Mouse (Mus musculus) liver, embryonic 12.5 days (tissue): ENCODE results near the gene Dlg2. TPM values are rescaled to one million over a fixed set of nuclear protein-coding genes. Genes with fewer than 3 reads are reported as not detected.

Experiments used
- ATAC-seq: fragments of 200-750 bp; cut with Nextera tagmentation; 2 replicates; pipeline ENCODE4 v1.8.0; 2017; ENCODE audit warnings: moderate number of reproducible peaks, mild to moderate bottlenecking, moderate library complexity
- H3K27ac ChIP-seq: fragments of 300-500 bp; sonication (generic); 2 replicates; pipeline ENCODE4 v1.5.1; 2016; ENCODE audit warnings: mild to moderate bottlenecking
- H3K27me3 ChIP-seq: fragments of 300-500 bp; sonication (generic); replicated peaks from 2 replicates; pipeline ENCODE4 v1.6.1; 2016; ENCODE audit warnings: mild to moderate bottlenecking, moderate library complexity
- H3K36me3 ChIP-seq: fragments of 300-500 bp; sonication (generic); 2 replicates; pipeline ENCODE4 v1.6.1; 2016; ENCODE audit warnings: mild to moderate bottlenecking, moderate library complexity
- H3K4me1 ChIP-seq: fragments of 300-500 bp; sonication (generic); 2 replicates; pipeline ENCODE4 v1.6.1; 2016
- H3K4me2 ChIP-seq: fragments of 300-500 bp; sonication (generic); 2 replicates; pipeline ENCODE4 v1.6.1; 2016; ENCODE audit warnings: mild to moderate bottlenecking, moderate library complexity
- H3K4me3 ChIP-seq: fragments of 300-500 bp; sonication (generic); 2 replicates; pipeline ENCODE4 v1.5.1; 2016; ENCODE audit warnings: mild to moderate bottlenecking, moderate library complexity
- H3K9ac ChIP-seq: fragments of 300-500 bp; sonication (generic); 2 replicates; pipeline ENCODE4 v1.6.1; 2016; ENCODE audit warnings: mild to moderate bottlenecking, moderate library complexity
- H3K9me3 ChIP-seq: fragments of 300-500 bp; sonication (generic); replicated peaks from 2 replicates; pipeline ENCODE4 v1.6.1; 2016; ENCODE audit warnings: mild to moderate bottlenecking, moderate library complexity
- WGBS: fragments of 180-500 bp; shearing (Covaris S2); methylation state at CpG from one replicate; pipeline ENCODE4 v1.1.7; 2016; ENCODE audit not compliant: insufficient replicate concordance; 5-methylcytosine and 5-hydroxymethylcytosine counted together
- polyA plus RNA-seq: library from polyadenylated mRNA; unstranded; fragments of >200 nt; fragmentation: Nextera tagmentation; extraction: Ambion mirVana; gene quantifications from 2 replicates; pipeline ENCODE4 v1.2.1, GENCODE M21; 2016

Dlg2 gene
- polyA plus RNA-seq, 1 experiment from 2014 or later, result 1.1 TPM

DNA sequence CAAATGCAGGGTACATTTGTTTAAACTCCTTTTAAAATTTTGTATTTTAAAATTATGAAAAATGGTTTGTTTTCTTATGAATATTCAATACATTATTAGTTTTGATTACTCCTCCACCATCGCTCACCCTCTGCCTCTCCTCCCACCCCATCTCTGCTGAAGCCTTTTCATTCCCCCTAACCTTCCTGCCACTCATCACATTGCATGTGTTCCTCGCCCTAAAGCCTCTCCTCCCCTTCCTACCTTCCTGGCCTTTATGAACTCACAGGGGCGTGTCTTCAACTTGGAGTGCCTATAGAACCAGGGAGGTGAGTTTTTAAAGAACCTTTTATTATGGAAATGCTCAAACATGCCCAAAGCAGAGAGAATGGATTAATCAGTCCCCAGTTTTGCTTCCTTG, 921.4 kb downstream of the Dlg2 start:
- H3K27me3 ChIP-seq, result no peaks in the 10 kb centered on the region
- no peaks in the 10 kb centered on the region for H3K4me1 ChIP-seq
- no peak overlapping the region for H3K27ac ChIP-seq
- no peaks in the 10 kb centered on the region for H3K9me3 ChIP-seq
- ATAC-seq, result no peak
- H3K9ac ChIP-seq, result no peak overlapping the region
- 40% methylated on average over 3 of the region's 3 CpGs for WGBS
- H3K4me3 ChIP-seq, result no peak overlapping the region
- no peaks in the 10 kb centered on the region for H3K36me3 ChIP-seq
- H3K4me2 ChIP-seq, result no peak overlapping the region

DNA sequence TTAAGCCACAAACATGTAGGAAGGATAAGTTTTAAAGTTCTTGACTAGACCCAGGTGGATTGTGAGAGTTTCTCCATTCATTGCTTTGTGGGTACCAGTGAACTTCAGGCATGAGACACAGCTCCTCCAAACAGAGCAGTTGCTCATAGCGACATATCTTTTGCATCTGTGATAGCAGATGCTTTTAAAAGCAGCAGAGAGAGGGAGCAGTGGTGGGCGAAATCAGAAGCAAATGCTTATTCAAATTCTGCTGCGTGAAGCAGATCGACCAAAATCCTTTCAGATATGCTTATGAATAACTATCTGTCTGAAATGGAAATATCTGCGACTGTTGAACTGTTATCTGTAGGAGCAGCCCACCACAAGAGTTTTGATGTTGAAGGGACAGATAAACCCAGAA, 935.6 kb downstream of the Dlg2 start:
- H3K27me3 ChIP-seq, result no peaks in the 10 kb centered on the region
- no peaks in the 10 kb centered on the region for H3K36me3 ChIP-seq
- H3K4me3 ChIP-seq, result no peak overlapping the region
- H3K9me3 ChIP-seq, result no peaks in the 10 kb centered on the region
- no peaks in the 10 kb centered on the region for H3K4me1 ChIP-seq
- ATAC-seq, result no peak
- H3K9ac ChIP-seq, result no peak overlapping the region
- H3K27ac ChIP-seq, result no peak overlapping the region
- 64% methylated on average over 5 of the region's 5 CpGs for WGBS
- H3K4me2 ChIP-seq, result no peak overlapping the region

DNA sequence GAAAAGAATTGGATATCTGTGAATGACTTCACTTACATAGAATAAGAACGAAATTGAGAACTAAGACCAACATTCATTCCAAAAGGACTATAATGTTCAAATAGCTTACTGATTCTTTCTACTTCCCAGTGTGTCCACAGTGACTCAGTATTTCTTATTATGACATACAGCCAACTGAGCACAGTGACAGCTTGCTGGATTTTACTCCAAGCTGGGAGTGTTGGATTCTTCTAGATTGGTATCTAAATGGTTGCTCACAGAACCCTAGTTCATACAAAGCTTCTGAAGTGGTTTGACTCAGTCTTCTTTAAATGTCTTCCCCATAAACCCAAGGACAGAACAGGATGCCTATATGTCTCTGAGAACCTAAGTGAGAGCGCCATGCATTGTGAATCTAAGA, 937.7 kb downstream of the Dlg2 start:
- Histone ChIP-seq H3K27ac (no peak overlapping the region), H3K36me3 (no peaks in the 10 kb centered on the region), H3K4me3 (no peak overlapping the region), H3K4me1 (no peaks in the 10 kb centered on the region), H3K4me2 (no peak overlapping the region), H3K9ac (no peak overlapping the region), H3K9me3 (no peaks in the 10 kb centered on the region), H3K27me3 (no peaks in the 10 kb centered on the region)
- WGBS, result 60% methylated on average over 2 of the region's 2 CpGs
- ATAC-seq, result no peak

DNA sequence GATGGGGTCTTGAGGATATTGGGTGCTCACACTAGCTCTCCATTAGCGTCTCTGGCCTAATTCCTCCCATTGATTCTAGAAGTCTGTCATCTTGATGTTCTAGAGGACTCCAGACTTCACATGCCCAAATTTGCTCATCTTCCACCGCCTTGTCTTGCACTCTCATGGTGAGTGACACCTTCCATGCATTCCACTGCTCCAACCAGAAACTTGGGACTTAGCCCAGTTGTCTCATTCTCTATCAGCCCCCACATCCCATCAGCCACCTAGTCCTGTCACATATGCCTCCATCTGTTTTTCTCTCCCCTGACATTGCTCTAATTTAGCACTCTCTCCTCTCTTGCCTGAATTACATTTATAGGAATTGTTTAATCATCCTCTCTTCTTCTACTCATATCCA, 938.3 kb downstream of the Dlg2 start:
- no peak overlapping the region for H3K27ac ChIP-seq
- no peak overlapping the region for H3K4me3 ChIP-seq
- WGBS, result 74% methylated on average over 2 of the region's 2 CpGs
- no peak overlapping the region for H3K4me2 ChIP-seq
- no peak for ATAC-seq
- no peak overlapping the region for H3K9ac ChIP-seq
- H3K9me3 ChIP-seq, result no peaks in the 10 kb centered on the region
- no peaks in the 10 kb centered on the region for H3K36me3 ChIP-seq
- H3K4me1 ChIP-seq, result no peaks in the 10 kb centered on the region
- H3K27me3 ChIP-seq, result no peaks in the 10 kb centered on the region

DNA sequence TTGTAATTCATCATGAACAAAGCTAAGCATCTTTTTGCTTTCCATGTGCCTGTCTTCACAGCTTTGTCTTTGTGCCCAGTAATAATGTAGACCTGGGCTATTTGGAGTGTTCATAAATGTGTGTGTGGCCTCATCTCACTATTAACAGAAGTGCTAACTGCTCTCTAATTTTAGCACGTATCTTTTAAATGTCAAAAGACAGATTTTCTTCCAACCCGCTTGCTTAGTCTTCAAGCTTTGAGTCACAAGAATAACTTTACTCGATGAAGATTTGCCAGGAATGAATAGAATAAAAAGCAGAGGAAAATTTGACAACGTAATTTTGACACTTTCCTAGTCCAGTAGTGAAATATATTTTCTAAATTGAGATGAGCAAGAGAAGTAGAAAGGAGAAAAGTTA, 943.7 kb downstream of the Dlg2 start:
- Histone ChIP-seq H3K27ac (no peak overlapping the region), H3K4me3 (no peak overlapping the region), H3K27me3 (no peaks in the 10 kb centered on the region), H3K9me3 (no peaks in the 10 kb centered on the region), H3K9ac (no peak overlapping the region), H3K4me1 (no peaks in the 10 kb centered on the region), H3K36me3 (no peaks in the 10 kb centered on the region), H3K4me2 (no peak overlapping the region)
- no peak for ATAC-seq
- WGBS, result 62% methylated on average over 4 of the region's 4 CpGs

DNA sequence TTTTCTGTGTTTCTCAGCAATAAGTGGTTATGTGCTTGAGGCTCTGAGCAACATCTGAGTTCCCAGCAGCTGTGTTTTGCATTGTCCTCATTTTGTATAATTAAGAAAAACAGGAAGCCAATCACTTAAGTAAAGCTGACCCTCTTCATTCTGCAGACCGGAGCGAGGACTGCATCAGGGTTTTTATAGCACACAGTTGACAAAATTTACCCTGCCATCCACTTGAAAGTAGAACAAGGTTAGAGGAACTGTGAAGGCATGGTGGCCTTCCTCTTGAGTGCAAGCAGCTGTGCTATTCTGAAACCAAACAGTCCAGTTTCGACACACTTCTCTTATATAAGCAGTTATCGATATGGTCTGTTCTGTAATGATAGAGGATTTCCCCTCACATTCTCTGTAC, 947.3 kb downstream of the Dlg2 start:
- no peak for ATAC-seq
- Histone ChIP-seq H3K4me1 (no peaks in the 10 kb centered on the region), H3K27me3 (no peaks in the 10 kb centered on the region), H3K27ac (no peak overlapping the region), H3K4me2 (no peak overlapping the region), H3K9me3 (no peaks in the 10 kb centered on the region), H3K36me3 (no peaks in the 10 kb centered on the region), H3K9ac (no peak overlapping the region), H3K4me3 (no peak overlapping the region)
- WGBS, result 68% methylated on average over 4 of the region's 4 CpGs

DNA sequence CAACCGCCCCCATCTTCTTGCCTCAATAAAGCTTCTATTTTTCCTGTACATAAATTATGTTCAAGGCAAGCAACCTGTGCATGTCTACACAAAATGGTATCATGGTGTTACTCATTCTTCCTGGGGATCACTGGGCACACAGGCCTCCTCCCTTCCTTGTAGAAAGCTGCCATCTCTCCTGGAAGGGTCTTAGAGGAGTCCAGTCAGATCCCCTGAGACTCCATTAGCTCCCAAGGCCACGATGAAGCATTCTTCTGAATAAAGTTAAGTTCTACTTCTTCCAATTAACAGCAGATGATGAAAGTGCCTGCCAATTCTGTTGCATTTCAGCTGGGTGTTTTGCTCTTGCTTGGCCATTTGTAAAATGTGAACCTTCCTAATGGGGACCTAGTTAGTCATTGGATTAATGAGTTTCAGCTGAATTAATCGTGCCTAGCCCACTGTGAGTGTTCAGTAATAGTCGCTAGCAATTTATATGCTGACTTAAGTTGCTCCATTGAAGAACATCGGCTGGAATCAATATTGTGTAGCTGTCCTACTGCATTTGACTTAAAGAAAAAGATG, 953.3 kb downstream of the Dlg2 start:
- H3K9me3 ChIP-seq, result no peaks in the 10 kb centered on the region
- 63% methylated on average over 5 of the region's 5 CpGs for WGBS
- H3K36me3 ChIP-seq, result no peaks in the 10 kb centered on the region
- H3K27me3 ChIP-seq, result no peaks in the 10 kb centered on the region
- ATAC-seq, result no peak
- H3K4me3 ChIP-seq, result no peak overlapping the region
- H3K27ac ChIP-seq, result no peak overlapping the region
- no peak overlapping the region for H3K4me2 ChIP-seq
- H3K4me1 ChIP-seq, result no peaks in the 10 kb centered on the region
- no peak overlapping the region for H3K9ac ChIP-seq

DNA sequence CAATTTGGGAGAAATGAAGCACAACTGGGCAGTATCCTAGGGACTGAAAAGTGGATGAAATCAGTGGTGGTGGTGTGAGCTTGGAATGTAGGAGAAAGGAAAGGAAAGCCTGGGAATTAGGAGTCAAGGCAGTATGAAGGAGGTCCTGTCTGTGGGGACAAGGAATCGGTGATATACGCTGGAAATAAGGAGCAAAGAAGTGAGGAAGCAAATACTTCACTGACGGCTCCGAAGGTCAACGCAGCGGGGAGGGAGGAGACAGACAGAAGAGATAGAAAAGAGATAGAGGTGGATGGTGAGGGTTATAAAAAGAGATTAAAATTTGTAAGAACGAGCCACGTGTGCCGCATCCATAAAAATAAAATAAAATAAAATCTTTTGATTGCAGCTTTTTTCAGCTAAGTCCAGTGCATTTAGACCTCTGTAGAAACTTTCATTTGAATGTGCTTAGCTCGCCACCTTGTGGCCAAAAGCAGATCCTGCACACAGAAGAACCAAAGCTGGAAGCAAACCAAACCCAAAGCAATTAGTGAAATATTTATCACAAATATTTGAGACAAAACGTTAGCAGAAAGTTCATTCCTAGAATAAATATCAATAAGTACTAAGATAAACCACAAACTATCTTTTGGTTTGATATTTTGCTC, 955.2 kb downstream of the Dlg2 start:
- no peak overlapping the region for H3K4me2 ChIP-seq
- no peaks in the 10 kb centered on the region for H3K4me1 ChIP-seq
- H3K27ac ChIP-seq, result no peak overlapping the region
- no peaks in the 10 kb centered on the region for H3K36me3 ChIP-seq
- H3K9me3 ChIP-seq, result no peaks in the 10 kb centered on the region
- no peaks in the 10 kb centered on the region for H3K27me3 ChIP-seq
- ATAC-seq, result no peak
- WGBS, result 40% methylated on average over 11 of the region's 11 CpGs
- no peak overlapping the region for H3K9ac ChIP-seq
- no peak overlapping the region for H3K4me3 ChIP-seq

DNA sequence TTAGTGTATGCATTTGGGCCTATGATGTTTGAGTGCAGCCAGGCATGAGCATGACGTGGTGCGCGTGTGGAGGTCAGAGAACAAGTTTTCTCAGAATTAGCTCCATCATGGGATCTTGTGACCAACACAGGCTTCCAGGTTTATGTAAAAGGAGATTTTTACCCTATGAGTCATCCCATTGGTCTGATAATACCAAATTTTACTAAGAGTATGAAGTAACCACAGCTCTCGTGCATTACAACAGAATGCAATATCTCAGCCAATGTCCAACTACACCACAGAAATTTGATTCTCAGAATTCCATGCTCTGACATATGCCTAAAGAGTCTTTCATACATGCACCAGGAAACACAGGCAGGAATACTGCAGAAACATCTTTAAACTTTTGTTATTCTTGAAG, 956.1 kb downstream of the Dlg2 start:
- H3K27ac ChIP-seq, result no peak overlapping the region
- no peaks in the 10 kb centered on the region for H3K36me3 ChIP-seq
- no peaks in the 10 kb centered on the region for H3K9me3 ChIP-seq
- no peaks in the 10 kb centered on the region for H3K27me3 ChIP-seq
- no peak overlapping the region for H3K4me3 ChIP-seq
- no peak overlapping the region for H3K4me2 ChIP-seq
- no peaks in the 10 kb centered on the region for H3K4me1 ChIP-seq
- 77% methylated on average over 4 of the region's 4 CpGs for WGBS
- H3K9ac ChIP-seq, result no peak overlapping the region
- ATAC-seq, result no peak

DNA sequence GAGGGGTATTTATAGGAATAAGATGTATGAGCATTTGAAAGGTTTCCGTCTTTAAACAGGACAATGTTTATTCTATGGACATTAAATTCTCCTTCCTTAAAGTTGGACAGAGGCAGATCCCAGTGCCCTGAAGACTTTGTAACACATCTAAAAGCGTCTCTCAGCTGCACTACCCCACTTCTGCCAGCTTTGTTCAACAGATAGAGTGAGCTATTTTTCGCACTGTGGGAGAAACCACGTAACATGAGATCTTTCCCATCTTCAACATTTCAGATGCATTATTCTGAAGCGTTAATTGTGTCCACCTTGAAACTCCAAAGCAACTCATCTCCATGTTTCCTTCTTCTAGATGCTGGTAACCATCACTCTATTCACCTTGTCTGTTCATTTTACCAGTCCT, 958.3 kb downstream of the Dlg2 start:
- Histone ChIP-seq H3K27me3 (no peaks in the 10 kb centered on the region), H3K9me3 (no peaks in the 10 kb centered on the region), H3K4me2 (no peak overlapping the region), H3K36me3 (no peaks in the 10 kb centered on the region), H3K27ac (no peak overlapping the region), H3K4me1 (no peaks in the 10 kb centered on the region), H3K4me3 (no peak overlapping the region), H3K9ac (no peak overlapping the region)
- no peak for ATAC-seq
- 67% methylated on average over 5 of the region's 5 CpGs for WGBS

DNA sequence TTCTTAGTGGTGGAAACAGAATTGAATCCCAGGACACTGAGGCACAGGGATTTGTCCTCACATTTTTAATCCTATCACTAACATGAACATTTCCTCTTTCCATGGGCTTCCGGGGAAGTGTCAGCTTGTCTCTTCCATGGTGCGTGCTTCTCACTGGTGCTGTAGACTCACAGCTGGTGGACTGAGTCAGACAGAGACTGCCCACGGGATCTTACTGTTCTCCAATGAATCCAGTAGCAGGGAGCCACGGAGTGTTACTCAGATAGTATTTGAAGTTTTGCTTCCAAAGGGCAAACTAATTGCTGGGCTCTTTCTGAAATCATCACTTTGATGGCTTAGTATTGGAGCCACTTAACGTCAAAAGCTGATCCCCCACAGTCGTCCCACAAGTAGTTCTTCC, 963.9 kb downstream of the Dlg2 start:
- H3K4me2 ChIP-seq, result no peak overlapping the region
- 58% methylated on average over 6 of the region's 6 CpGs for WGBS

DNA sequence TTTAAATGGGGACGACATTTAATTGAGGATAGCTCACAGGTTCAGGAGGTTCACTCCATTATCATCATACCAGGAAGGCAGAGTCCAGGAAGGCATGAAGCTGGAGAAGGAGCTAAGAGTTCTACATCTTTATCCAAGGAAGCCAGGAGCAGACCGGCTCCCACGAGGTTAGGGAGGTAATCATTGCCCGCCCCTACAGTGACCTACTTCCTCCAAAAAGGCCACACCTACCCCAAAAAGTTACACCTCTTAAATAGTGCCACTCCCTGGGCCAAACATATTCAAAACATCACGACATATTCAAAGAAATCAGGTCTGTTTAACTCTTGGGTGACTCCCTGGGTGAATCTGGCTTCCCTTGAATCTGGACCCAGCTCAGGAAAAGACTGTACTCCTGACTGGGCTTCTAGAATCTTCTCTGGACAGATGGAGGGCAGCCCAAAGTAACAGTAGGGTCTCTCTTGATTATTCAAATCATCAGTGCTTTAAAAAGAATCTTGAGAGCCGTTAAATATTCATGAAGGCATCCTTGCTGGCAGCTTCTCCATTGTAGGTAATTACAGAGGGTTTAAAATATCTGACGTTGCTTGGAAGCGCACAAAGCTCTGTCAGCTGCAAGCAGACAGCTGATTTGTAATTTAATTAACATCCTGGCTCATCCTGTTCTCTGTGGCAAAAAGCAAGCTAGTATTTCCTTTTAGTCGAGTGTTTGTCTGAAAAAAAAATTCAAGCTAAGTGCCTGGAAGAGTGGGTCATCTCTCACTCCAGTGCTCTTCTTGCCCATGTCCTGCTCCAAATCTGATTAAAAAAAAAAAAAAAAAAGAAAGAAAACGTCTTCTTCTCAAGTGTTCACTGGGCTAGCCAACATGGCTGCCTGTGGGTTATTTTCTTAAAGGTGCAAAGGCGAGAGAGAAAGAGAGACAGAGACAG, 966.2 kb downstream of the Dlg2 start:
- Histone ChIP-seq H3K27ac (no peak overlapping the region), H3K27me3 (no peaks in the 10 kb centered on the region), H3K4me3 (no peak overlapping the region), H3K36me3 (no peaks in the 10 kb centered on the region), H3K9ac (no peak overlapping the region), H3K4me2 (no peak overlapping the region), H3K9me3 (no peaks in the 10 kb centered on the region), H3K4me1 (no peaks in the 10 kb centered on the region)
- no peak for ATAC-seq
- 59% methylated on average over 11 of the region's 11 CpGs for WGBS

More for the DNA sequence above, 963.9 kb downstream of the Dlg2 start:
- no peak overlapping the region for H3K9ac ChIP-seq
- H3K4me1 ChIP-seq, result no peaks in the 10 kb centered on the region
- H3K27ac ChIP-seq, result no peak overlapping the region
- ATAC-seq, result no peak
- H3K9me3 ChIP-seq, result no peaks in the 10 kb centered on the region
- no peaks in the 10 kb centered on the region for H3K36me3 ChIP-seq
- H3K27me3 ChIP-seq, result no peaks in the 10 kb centered on the region
- H3K4me3 ChIP-seq, result no peak overlapping the region
